Mouse (Mus musculus) liver, postnatal 0 days (tissue): ENCODE data around the gene Slc5a2.

Experiments used
- CTCF ChIP-seq: sonication (generic); IDR thresholded peaks from 2 replicates; pipeline ENCODE4 v1.5.1; 2016; ENCODE audit warnings: antibody characterized with exemption, low read depth
- EP300 ChIP-seq: IDR thresholded peaks from 2 replicates; pipeline ENCODE4 v1.6.1; 2016; ENCODE audit warnings: antibody characterized with exemption, low read depth, mild to moderate bottlenecking

GRCm38 (mm10) chr7:128265411-128265810, at the start of gene Slc5a2:
- no peak for TF ChIP-seq CTCF
- TF ChIP-seq EP300, result no peak
